Mouse (Mus musculus): ENCODE measurements at regions not wholly inside any gene's neighbourhood (a gene's known extent, or its start where the extent isn't known, plus 50 kb on each side); places are given as distances from the start of the nearest gene placed in this dataset.
A peak's percentile ranks its signal among the peaks of the same experiment; 100 is the strongest.

- no peak for DNase-seq (ENCODE audit: low spot score in 2 of 2)
Measured at GRCm38 (mm10) chr11:45533402-45534056, 318.3 kb upstream of the Clint1 start.

DNA sequence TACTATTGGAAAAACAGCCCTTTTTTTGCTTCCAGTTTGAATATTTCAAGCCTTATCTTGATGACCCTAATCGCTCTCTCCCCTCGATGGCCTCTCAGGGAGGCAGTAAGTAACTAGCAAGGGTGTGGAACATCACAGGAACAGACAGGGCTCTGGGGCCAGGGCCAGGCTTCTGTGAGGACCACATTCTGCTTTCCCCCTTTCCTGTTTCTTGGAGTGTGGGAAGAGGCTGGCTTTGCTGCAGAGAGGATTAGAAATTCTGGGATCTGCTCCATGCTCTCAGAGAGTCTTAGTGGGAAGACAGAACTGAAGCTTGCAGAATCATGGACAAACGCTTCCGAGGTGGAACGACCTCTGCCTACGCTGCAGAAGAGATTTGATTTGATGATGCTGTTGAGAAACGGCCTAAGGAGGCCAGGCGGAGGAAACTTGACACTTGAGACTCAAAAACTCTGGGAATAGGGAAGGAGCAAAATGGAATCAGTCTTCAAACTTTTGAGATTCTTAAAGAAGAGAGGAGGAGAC is 316.3 kb upstream of the Clint1 start:
- peak; percentile 15 to 49 for DNase-seq (ENCODE audit: low spot score in 2 of 2)

DNA sequence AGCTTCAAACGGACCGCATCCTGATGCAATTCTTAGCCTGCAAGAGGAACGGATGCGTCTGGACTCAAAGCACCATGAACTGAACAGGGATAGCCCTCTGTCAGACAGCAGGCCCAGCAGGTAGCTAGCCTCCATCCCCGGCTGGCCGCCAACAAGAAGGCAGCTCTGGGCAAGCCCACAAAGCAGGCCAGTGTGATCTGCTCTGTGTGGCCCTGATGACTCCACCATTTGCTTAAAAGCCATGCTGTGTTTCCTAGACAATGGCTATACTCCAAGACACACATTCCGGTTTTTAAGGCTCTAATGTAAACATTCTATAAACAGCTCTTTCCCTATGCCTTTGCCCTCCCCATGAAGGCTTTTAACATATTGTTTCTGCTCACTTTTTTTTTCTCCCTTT is 313.8 kb upstream of the Clint1 start:
- no peak for DNase-seq (ENCODE audit: low spot score in 2 of 2)

GRCm38 (mm10) chr11:45539459-45539858 is 312.4 kb upstream of the Clint1 start:
- DNase-seq (ENCODE audit: low spot score in 2 of 2): peak; percentile 61 to 75

GRCm38 (mm10) chr11:45544531-45544930 is 307.3 kb upstream of the Clint1 start:
- DNase-seq (ENCODE audit: low spot score in 2 of 2): no peak

DNA sequence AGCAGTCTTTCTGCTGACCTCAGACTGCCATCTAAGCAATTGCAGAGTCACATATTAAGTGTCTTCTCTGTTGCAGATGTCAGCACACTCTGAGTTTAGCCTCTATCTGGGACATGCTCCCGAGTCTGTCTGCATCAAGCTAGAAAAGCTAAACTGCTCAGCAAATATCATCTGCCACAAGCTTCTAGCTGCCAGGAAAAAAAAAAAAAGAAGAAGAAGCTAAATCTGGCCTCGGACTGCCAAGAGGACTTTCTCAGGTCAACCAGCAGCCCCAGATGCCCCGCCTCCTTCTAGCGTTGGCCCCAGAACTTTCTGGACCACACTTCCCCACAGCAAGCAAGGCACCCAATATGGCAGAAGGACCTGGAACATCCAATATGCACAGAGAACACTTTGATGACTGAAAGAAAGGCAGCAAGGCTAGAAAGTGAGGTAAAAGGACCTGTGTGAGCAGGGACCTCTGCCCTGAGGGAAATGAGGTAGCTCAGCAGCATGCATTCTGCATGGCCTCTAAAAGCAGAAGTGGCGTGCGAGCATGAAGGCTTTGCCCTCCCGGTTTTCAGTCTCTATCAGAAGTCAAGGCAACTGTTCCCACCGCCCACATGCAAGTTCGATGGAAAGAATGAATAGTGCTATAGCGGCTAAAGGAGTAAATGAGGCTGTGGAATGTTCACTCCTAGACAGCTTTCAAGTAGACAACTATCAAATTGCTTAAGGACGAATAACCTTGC is 305.8 kb upstream of the Clint1 start:
- DNase-seq (ENCODE audit: low spot score in 2 of 2): no peak

- no peak for DNase-seq (ENCODE audit: low spot score in 2 of 2)
Measured at GRCm38 (mm10) chr11:45546861-45547260, 305.0 kb upstream of the Clint1 start.

DNA sequence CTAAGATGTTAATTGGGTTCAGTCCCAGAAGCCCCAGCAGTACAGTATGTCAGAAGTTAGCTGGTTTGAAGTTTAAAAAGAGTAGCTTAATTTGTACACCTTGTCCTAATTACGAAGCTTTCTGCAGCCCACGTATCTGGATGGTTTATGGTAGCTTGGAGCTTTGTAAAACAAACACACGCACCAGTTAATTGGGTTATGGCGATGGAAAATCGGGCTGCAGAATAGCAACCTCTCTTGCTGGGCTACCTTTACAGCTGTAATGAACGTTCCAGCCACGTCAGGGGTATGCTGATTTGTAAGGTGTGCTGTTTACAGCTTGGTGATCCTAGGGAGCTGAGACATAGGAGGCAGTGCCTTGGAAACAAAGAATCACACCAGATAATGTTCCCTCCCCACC is 301.5 kb upstream of the Clint1 start:
- DNase-seq (ENCODE audit: low spot score in 2 of 2): no peak

DNA sequence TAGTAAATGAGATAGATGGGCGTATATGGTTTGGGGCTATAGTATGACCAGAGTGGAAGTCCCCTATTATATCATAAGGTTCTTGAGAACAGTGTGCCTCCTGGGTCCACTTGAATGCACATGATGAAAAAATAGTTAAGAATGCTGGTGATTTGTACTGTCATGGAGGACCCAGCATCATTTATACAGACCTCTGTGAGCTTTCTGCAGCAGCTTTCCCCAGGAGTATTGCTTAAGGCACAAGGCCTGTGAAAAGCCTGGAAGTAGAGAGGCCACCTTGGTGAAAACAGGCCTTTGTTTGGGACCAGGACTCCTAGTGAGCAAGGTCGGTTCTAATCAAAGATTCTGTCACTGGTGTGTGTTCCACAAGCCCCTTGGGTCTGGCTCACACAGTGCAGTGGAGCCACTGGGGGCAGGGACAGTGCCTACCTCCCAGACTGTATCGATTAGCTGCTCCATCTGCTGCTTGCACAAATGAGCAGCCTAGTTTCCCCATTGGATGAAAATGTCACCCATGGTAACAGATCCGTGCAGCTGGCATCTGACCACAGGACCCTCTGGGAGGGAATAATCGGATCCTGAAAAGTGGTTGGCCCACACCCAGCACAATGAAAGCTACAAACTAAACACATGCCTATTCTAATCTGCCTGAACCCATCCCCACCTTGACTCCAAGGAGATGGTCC is 274.2 kb upstream of the Clint1 start:
- no peak for DNase-seq (ENCODE audit: low spot score in 2 of 2)

GRCm38 (mm10) chr11:45592335-45592734 is 259.5 kb upstream of the Clint1 start:
- DNase-seq (ENCODE audit: low spot score in 2 of 2): no peak

DNA sequence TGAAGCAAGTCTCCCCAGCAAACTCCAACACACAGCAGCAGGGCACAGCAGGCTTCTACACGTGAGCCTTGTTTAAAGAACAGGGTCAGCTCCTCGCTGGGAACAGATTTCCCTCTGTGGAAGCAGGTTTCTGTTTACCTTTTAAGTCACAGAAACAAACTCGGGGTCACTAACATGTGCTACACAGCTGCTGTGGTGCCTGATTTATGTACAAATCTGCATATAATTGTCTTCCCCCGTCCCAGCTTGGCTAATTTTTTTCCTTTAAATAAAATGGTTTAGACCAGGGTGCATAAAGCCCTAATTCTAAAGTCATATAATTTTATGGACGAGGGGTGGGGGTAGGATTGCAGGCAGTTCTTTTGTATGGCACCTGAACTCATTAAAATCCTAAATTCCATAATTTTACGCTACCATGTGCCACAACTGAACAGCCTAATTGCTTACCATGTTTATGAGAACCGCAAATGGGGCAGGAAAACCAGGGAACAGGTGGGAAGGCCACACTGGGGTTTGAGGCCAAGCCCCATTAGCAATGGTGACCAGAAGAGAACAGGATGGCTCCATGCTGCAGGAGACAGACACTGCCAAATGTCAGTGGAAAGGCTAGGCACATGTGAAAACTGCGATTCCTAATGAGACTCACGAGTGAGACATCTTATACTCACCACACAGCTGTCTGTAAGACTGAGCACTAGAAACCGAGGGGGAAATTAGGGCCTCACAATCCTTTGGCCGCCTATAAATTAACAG is 258.8 kb upstream of the Clint1 start:
- DNase-seq (ENCODE audit: low spot score in 2 of 2): no peak

- DNase-seq (ENCODE audit: low spot score in 2 of 2): no peak
Measured at GRCm38 (mm10) chr11:45595372-45595771, 256.5 kb upstream of the Clint1 start.

- DNase-seq (ENCODE audit: low spot score in 2 of 2): no peak
Measured at GRCm38 (mm10) chr11:45621824-45622223, 230.0 kb upstream of the Clint1 start.

- DNase-seq (ENCODE audit: low spot score in 2 of 2): no peak
Measured at GRCm38 (mm10) chr11:45622701-45623100, 229.2 kb upstream of the Clint1 start.

- no peak for DNase-seq (ENCODE audit: low spot score in 2 of 2)
Measured at GRCm38 (mm10) chr11:45624233-45624632, 227.6 kb upstream of the Clint1 start.

DNA sequence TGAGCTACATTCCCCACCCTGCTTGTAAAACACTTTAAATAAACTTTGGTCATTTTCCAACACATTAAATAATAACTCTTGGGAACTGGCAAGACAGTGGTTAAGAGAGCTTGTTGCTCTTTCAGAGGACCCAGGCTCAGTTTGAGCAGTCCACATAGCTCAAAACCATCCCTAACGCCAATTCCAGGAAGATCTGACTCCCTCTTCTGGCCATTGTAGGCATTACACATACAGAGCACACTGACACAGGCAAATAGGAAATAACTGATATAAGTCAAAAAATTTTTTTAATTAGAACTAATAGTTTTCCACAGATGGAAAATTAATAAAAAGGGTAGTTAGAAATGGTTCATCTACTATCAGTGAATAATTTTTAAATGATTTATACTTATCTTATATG is 222.6 kb upstream of the Clint1 start:
- no peak for DNase-seq (ENCODE audit: low spot score in 2 of 2)

GRCm38 (mm10) chr11:45634535-45635235 is 217.2 kb upstream of the Clint1 start:
- DNase-seq (ENCODE audit: low spot score in 2 of 2): no peak

DNA sequence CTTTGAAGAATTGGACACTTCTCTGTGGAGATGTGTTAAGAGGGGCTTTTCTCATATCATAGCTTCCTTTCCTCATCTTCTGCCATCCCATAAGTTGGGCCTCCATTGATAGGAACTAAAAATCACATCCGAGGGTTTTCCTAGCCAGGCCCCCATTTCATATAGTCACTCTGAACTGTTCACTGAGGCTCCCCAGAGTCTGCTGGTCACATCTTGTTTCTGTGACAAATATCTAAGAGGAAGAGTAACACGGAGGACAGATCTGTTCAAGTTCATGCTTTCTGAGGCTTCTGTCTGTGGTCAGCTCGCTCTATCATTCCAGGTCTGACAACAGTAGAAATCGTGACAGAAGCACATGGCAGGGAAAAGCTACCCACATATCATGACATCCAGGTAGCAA is 216.0 kb upstream of the Clint1 start:
- no peak for DNase-seq (ENCODE audit: low spot score in 2 of 2)

DNA sequence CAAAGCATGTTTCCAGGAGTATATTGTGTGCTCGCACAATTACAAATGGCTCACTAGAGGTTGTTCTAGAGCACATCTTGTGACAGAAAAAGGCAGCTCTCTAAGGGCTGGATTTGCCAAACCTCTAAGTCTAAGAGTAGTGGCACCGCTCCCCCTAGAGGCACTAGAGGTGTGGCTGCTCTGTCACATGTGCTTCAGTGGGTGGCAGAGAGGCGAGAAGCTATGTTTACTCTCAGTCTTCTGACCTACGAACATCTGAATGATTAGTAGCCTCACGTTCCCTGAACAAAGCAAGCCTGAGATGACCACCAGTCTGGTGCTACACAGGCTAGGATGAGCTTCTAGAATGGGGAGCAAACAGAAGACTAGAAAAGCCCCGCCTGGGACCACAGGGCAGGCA is 212.6 kb upstream of the Clint1 start:
- DNase-seq (ENCODE audit: low spot score in 2 of 2): no peak

- no peak for DNase-seq (ENCODE audit: low spot score in 2 of 2)
Measured at GRCm38 (mm10) chr11:45642142-45642756, 209.6 kb upstream of the Clint1 start.

Measured in urinary bladder, postnatal 36 days (tissue).